Mouse (Mus musculus) kidney, adult 8-10 months (tissue): ENCODE results near the gene Spopl.
"Not testable (repeated sequence)": the region's sequence is repeated elsewhere in the genome, so short reads cannot be mapped to it uniquely, and the experiment has no call there.

ENCODE experiments used
- DNase-seq, 2 experiments: peaks; one replicate each; pipeline ENCODE4 v3.0.0; 2022

Spopl gene

GRCm38 (mm10) chr2:23571302-23572156 is at the start of gene Spopl:
Gene Spopl, minus strand, starts transcription at chr2:23572106.
- DNase-seq = peak; percentile 80 to 88

GRCm38 (mm10) chr2:23620128-23620527 is 48.2 kb upstream of the Spopl start:
- no peak for DNase-seq

GRCm38 (mm10) chr2:23617989-23618388 is 46.1 kb upstream of the Spopl start:
- no peak for DNase-seq

- DNase-seq = no peak
Measured at GRCm38 (mm10) chr2:23605391-23605790, 33.5 kb upstream of the Spopl start.

GRCm38 (mm10) chr2:23588769-23589168 is 16.9 kb upstream of the Spopl start:
- no peak for DNase-seq

GRCm38 (mm10) chr2:23572157-23572532 is 239 bp upstream of the Spopl start:
- DNase-seq = not testable (repeated sequence)

- DNase-seq = no peak
Measured at GRCm38 (mm10) chr2:23570563-23570962, 1.3 kb downstream of the Spopl start.

GRCm38 (mm10) chr2:23568775-23569174 is 3.1 kb downstream of the Spopl start:
- DNase-seq = no peak

GRCm38 (mm10) chr2:23565081-23565801 is 6.7 kb downstream of the Spopl start:
- no peak for DNase-seq

- no peak for DNase-seq
Measured at GRCm38 (mm10) chr2:23562898-23563297, 9.0 kb downstream of the Spopl start.

- no peak for DNase-seq
Measured at GRCm38 (mm10) chr2:23559186-23559585, 12.7 kb downstream of the Spopl start.

GRCm38 (mm10) chr2:23551235-23551634 is 20.7 kb downstream of the Spopl start:
- DNase-seq = no peak

GRCm38 (mm10) chr2:23547220-23547619 is 24.7 kb downstream of the Spopl start:
- DNase-seq = no peak

GRCm38 (mm10) chr2:23539967-23540366 is 31.9 kb downstream of the Spopl start:
- no peak for DNase-seq

GRCm38 (mm10) chr2:23527717-23528116 is 44.2 kb downstream of the Spopl start:
- not testable (repeated sequence) for DNase-seq

- no peak for DNase-seq
Measured at GRCm38 (mm10) chr2:23505141-23505540, 66.8 kb downstream of the Spopl start.

GRCm38 (mm10) chr2:23481715-23482114 is 90.2 kb downstream of the Spopl start:
- no peak for DNase-seq

- no peak for DNase-seq
Measured at GRCm38 (mm10) chr2:23467471-23467870, 104.4 kb downstream of the Spopl start.

GRCm38 (mm10) chr2:23457452-23457851 is 114.5 kb downstream of the Spopl start:
- DNase-seq = no peak
